Mouse (Mus musculus) embryonic fibroblast, embryonic 13.5 days (primary cell): Measurements from ENCODE around the gene Zfp512b.

Source experiments
- CTCF ChIP-seq: IDR thresholded peaks from 2 replicates; pipeline ENCODE4 v1.5.1; 2011; ENCODE audit warnings: mild to moderate bottlenecking, control low read depth, low read length, moderate library complexity, borderline replicate concordance; ENCODE audit not compliant: insufficient read depth
- POLR2A ChIP-seq: IDR thresholded peaks from 2 replicates; pipeline ENCODE4 v1.6.1; 2011; ENCODE audit warnings: low read depth, mild to moderate bottlenecking, control low read depth, low read length, moderate library complexity

- no peak for TF ChIP-seq CTCF
- no peak for TF ChIP-seq POLR2A
These were observed 3.4 kb downstream of the Zfp512b start for GRCm38 (mm10) chr2:181589011-181589731.
